Mouse (Mus musculus): Measurements from ENCODE around the gene Abhd14b. TPM values are rescaled to one million over a fixed set of nuclear protein-coding genes. Genes with fewer than 3 reads are reported as not detected.

Abhd14b gene
- polyA plus RNA-seq, 1 experiment from 2014 or later = 6.4 TPM

- 3% methylated on average over 6 of the region's 6 CpGs for WGBS
- peaks cover 6% of the 10 kb centered on the region; the same call in 1 of the 2 replicates for H3K27me3 ChIP-seq (replicated peaks; ENCODE audit: low read depth, poor library complexity, severe bottlenecking)
- H3K27ac ChIP-seq (replicated peaks) = peak overlapping the region; percentile 77
Measured at GRCm38 (mm10) chr9:106474456-106474855, 27.2 kb downstream of the Abhd14b start.

GRCm38 (mm10) chr9:106475046-106475445, 27.8 kb downstream of the Abhd14b start:
- Histone ChIP-seq H3K27ac (replicated peaks) (peak overlapping the region; percentile 77), H3K27me3 (replicated peaks; ENCODE audit: low read depth, poor library complexity, severe bottlenecking) (peaks cover 6% of the 10 kb centered on the region; the same call in 1 of the 2 replicates), H3K4me1 (peaks cover 70% of the 10 kb centered on the region), H3K9me3 (no peaks in the 10 kb centered on the region), H3K36me3 (replicated peaks) (peaks cover 9% of the 10 kb centered on the region), H3K4me3 (peak overlapping the region; percentile 35)
- 63% methylated on average over 7 of the region's 7 CpGs for WGBS
- no peak for DNase-seq (ENCODE audit: low spot score)

More at GRCm38 (mm10) chr9:106474456-106474855, 27.2 kb downstream of the Abhd14b start:
- Histone ChIP-seq H3K9me3 (no peaks in the 10 kb centered on the region), H3K36me3 (replicated peaks) (peaks cover 4% of the 10 kb centered on the region), H3K4me3 (peak overlapping the region; percentile 35), H3K4me1 (peaks cover 76% of the 10 kb centered on the region)
- DNase-seq (ENCODE audit: low spot score) = peak; percentile 89

GRCm38 (mm10) chr9:106475663-106476001, 28.4 kb downstream of the Abhd14b start, which contains the start of gene Rrp9:
TSS of gene Rrp9 (plus strand) at chr9:106475963.
- 88% methylated on average over 10 of the region's 10 CpGs for WGBS
- Histone ChIP-seq H3K9me3 (no peaks in the 10 kb centered on the region), H3K4me3 (peak within 1 kb of the TSS; percentile 81), H3K27me3 (replicated peaks; ENCODE audit: low read depth, poor library complexity, severe bottlenecking) (peaks cover 6% of the 10 kb centered on the region; the same call in 1 of the 2 replicates), H3K4me1 (peaks cover 69% of the 10 kb centered on the region), H3K27ac (replicated peaks) (peak within 1 kb of the TSS; percentile 77), H3K36me3 (replicated peaks) (peaks cover 15% of the 10 kb centered on the region)
- DNase-seq (ENCODE audit: low spot score) = no peak

- Histone ChIP-seq H3K4me1 (peaks cover 66% of the 10 kb centered on the region), H3K4me3 (peak overlapping the region; percentile 81), H3K9me3 (no peaks in the 10 kb centered on the region), H3K27me3 (replicated peaks; ENCODE audit: low read depth, poor library complexity, severe bottlenecking) (peaks cover 2% of the 10 kb centered on the region; the same call in 1 of the 2 replicates), H3K36me3 (replicated peaks) (peaks cover 22% of the 10 kb centered on the region), H3K27ac (replicated peaks) (peak overlapping the region; percentile 68)
- no peak for DNase-seq (ENCODE audit: low spot score)
- 36% methylated on average over 16 of the region's 16 CpGs for WGBS
Measured at GRCm38 (mm10) chr9:106476002-106476923, 29.0 kb downstream of the Abhd14b start.

GRCm38 (mm10) chr9:106476924-106477484, 29.7 kb downstream of the Abhd14b start, which contains the start of gene Parp3:
TSS of gene Parp3 (minus strand) at chr9:106476949.
- Histone ChIP-seq H3K4me1 (peaks cover 58% of the 10 kb centered on the region), H3K36me3 (replicated peaks) (peaks cover 29% of the 10 kb centered on the region), H3K9me3 (no peaks in the 10 kb centered on the region), H3K27ac (replicated peaks) (peak within 1 kb of the TSS; percentile 68), H3K27me3 (replicated peaks; ENCODE audit: low read depth, poor library complexity, severe bottlenecking) (no peaks in the 10 kb centered on the region; the same call in 1 of the 2 replicates), H3K4me3 (peak within 1 kb of the TSS; percentile 81)
- DNase-seq (ENCODE audit: low spot score) = peak; percentile 99
- WGBS = under 1% methylated on average over 41 of the region's 41 CpGs

GRCm38 (mm10) chr9:106477649-106478048, 30.4 kb downstream of the Abhd14b start:
- Histone ChIP-seq H3K27me3 (replicated peaks; ENCODE audit: low read depth, poor library complexity, severe bottlenecking) (no peaks in the 10 kb centered on the region; the same call in 1 of the 2 replicates), H3K36me3 (replicated peaks) (peaks cover 34% of the 10 kb centered on the region), H3K27ac (replicated peaks) (peak overlapping the region; percentile 68), H3K4me1 (peaks cover 52% of the 10 kb centered on the region), H3K4me3 (peak overlapping the region; percentile 81), H3K9me3 (no peaks in the 10 kb centered on the region)
- WGBS = 5% methylated on average over 16 of the region's 16 CpGs
- DNase-seq (ENCODE audit: low spot score) = no peak

- Histone ChIP-seq H3K4me3 (peak overlapping the region; percentile 81), H3K9me3 (no peaks in the 10 kb centered on the region), H3K27ac (replicated peaks) (no peak overlapping the region), H3K4me1 (peaks cover 48% of the 10 kb centered on the region), H3K27me3 (replicated peaks; ENCODE audit: low read depth, poor library complexity, severe bottlenecking) (no peaks in the 10 kb centered on the region), H3K36me3 (replicated peaks) (peaks cover 38% of the 10 kb centered on the region)
- WGBS = 81% methylated on average over 9 of the region's 9 CpGs
- DNase-seq (ENCODE audit: low spot score) = no peak
Measured at GRCm38 (mm10) chr9:106478101-106478500, 30.8 kb downstream of the Abhd14b start.

- no peak overlapping the region for H3K4me3 ChIP-seq
- 93% methylated on average over 7 of the region's 7 CpGs for WGBS
- peaks cover 24% of the 10 kb centered on the region for H3K4me1 ChIP-seq
- H3K36me3 ChIP-seq (replicated peaks) = peaks cover 62% of the 10 kb centered on the region
- H3K27ac ChIP-seq (replicated peaks) = no peak overlapping the region
- DNase-seq (ENCODE audit: low spot score) = no peak
- no peaks in the 10 kb centered on the region for H3K9me3 ChIP-seq
- no peaks in the 10 kb centered on the region for H3K27me3 ChIP-seq (replicated peaks; ENCODE audit: low read depth, poor library complexity, severe bottlenecking)
Measured at GRCm38 (mm10) chr9:106480541-106480940, 33.3 kb downstream of the Abhd14b start.

- Histone ChIP-seq H3K9me3 (no peaks in the 10 kb centered on the region), H3K4me3 (no peak overlapping the region), H3K27ac (replicated peaks) (no peak overlapping the region), H3K27me3 (replicated peaks; ENCODE audit: low read depth, poor library complexity, severe bottlenecking) (no peaks in the 10 kb centered on the region), H3K4me1 (peaks cover 19% of the 10 kb centered on the region), H3K36me3 (replicated peaks) (peaks cover 68% of the 10 kb centered on the region)
- DNase-seq (ENCODE audit: low spot score) = no peak
- WGBS = 92% methylated on average over 15 of the region's 15 CpGs
Measured at GRCm38 (mm10) chr9:106481075-106481474, 33.8 kb downstream of the Abhd14b start.

- no peaks in the 10 kb centered on the region for H3K27me3 ChIP-seq (replicated peaks; ENCODE audit: low read depth, poor library complexity, severe bottlenecking)
- peaks cover 73% of the 10 kb centered on the region for H3K36me3 ChIP-seq (replicated peaks)
- no peaks in the 10 kb centered on the region for H3K9me3 ChIP-seq
- H3K4me1 ChIP-seq = peaks cover 13% of the 10 kb centered on the region
- H3K4me3 ChIP-seq = no peak overlapping the region
- DNase-seq (ENCODE audit: low spot score) = no peak
- H3K27ac ChIP-seq (replicated peaks) = no peak overlapping the region
- 93% methylated on average over 13 of the region's 13 CpGs for WGBS
Measured at GRCm38 (mm10) chr9:106481676-106482075, 34.4 kb downstream of the Abhd14b start.

GRCm38 (mm10) chr9:106482578-106483115, 35.4 kb downstream of the Abhd14b start:
- no peaks in the 10 kb centered on the region for H3K27me3 ChIP-seq (replicated peaks; ENCODE audit: low read depth, poor library complexity, severe bottlenecking)
- no peak overlapping the region for H3K4me3 ChIP-seq
- H3K9me3 ChIP-seq = no peaks in the 10 kb centered on the region
- no peak for DNase-seq (ENCODE audit: low spot score)
- H3K27ac ChIP-seq (replicated peaks) = no peak overlapping the region
- H3K36me3 ChIP-seq (replicated peaks) = peaks cover 73% of the 10 kb centered on the region
- peaks cover 8% of the 10 kb centered on the region for H3K4me1 ChIP-seq
- 92% methylated on average over 17 of the region's 17 CpGs for WGBS

- Histone ChIP-seq H3K4me1 (peaks cover 3% of the 10 kb centered on the region), H3K27me3 (replicated peaks; ENCODE audit: low read depth, poor library complexity, severe bottlenecking) (no peaks in the 10 kb centered on the region), H3K4me3 (no peak overlapping the region), H3K27ac (replicated peaks) (no peak overlapping the region), H3K36me3 (replicated peaks) (peaks cover 73% of the 10 kb centered on the region), H3K9me3 (no peaks in the 10 kb centered on the region)
- 94% methylated on average over 10 of the region's 10 CpGs for WGBS
- no peak for DNase-seq (ENCODE audit: low spot score)
Measured at GRCm38 (mm10) chr9:106483136-106483535, 35.9 kb downstream of the Abhd14b start.
